Mouse (Mus musculus): ENCODE results near the gene Stk4.

The Stk4 gene

DNA sequence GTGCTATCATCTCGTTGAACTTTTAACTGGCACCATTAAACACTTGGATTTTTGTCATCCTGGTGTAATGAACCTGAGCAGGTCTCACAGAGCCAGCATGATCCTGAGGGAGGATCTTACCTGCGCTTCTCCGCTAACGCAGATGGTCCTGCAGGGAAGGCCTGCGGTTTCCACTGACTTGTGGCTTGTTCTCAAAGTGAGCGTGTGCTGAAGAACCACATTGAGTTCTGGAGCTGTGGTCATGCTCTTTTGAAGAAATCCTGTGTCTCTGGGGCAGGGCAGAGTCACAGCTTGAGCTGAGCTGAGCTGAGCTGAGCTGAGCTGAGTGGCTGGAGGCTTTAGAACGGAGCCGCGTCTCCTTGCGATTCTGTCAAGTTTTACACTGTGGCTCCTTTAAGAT lies 11.5 kb downstream of the Stk4 start:
- DNase-seq (ENCODE audit: low spot score): no peak

DNA sequence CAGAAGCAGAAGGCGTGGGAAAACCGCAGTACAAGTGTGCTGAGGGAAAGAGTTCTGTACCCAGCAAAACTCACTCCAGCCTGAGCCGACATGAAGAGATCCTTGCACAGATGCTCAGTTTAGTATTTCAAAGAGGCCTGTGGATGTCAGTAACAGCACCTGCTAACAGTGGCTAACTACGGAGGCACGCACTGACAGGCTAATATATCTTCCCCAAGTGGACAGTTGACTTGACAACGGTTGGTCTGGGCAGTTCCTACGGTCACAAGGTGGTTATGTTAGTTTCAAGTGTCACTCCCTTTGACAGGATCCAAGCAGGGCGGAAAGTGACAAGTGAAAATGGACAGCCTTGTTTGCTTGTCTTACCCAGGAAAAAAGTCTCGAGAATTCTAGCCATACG lies 12.1 kb downstream of the Stk4 start:
- no peak for DNase-seq (ENCODE audit: low spot score)

DNA sequence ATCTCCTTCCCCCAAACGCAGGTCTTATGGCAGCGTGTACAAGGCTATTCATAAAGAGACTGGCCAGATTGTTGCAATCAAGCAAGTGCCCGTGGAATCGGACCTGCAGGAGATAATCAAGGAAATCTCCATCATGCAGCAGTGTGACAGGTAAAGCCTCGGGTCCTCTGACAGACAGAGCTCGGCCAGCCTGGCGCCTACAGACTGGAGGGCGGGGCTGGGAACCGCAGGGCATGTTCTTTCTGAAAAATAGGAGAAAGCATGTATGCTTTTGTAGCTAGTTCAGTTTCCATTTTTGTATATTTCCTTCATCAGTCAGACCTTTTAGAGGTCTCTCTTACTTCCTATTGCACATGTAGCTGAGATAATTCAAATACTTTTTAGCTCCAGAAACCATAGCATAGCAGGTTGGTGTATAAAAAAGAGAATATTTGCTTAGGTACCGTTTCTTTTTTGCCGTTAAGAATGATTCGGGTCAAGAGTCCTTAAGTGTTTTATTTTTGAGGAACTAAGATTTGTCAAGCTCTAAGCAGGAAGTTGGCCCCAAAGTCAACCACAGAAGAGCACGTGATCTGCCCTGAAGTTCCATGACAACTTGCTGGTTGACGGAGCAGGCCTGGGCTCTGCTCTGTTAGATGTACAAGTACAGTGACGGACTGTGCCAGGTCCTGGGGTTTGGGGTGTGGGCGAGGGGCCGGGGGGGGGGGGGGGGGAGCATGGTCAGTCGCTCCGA lies 13.7 kb downstream of the Stk4 start:
- no peak for DNase-seq (ENCODE audit: low spot score)

DNA sequence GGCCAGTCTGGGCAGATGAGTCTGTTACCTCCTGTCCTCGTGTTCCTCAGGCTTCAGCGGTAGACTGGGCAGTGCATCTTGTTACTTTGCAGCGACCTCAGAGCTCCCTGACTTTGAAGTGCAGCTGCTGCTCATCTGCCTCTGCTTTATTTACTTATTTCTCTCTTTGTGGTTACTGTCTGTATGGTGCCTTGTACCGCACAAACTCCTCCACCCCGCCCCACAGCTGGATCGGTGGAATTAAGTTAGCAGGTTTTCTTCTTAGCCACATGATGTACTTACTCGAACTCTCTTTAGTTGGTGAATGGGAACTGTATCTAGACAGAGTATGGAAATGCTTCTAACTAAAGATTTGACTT lies 14.2 kb downstream of the Stk4 start:
- no peak for DNase-seq (ENCODE audit: low spot score)

DNA sequence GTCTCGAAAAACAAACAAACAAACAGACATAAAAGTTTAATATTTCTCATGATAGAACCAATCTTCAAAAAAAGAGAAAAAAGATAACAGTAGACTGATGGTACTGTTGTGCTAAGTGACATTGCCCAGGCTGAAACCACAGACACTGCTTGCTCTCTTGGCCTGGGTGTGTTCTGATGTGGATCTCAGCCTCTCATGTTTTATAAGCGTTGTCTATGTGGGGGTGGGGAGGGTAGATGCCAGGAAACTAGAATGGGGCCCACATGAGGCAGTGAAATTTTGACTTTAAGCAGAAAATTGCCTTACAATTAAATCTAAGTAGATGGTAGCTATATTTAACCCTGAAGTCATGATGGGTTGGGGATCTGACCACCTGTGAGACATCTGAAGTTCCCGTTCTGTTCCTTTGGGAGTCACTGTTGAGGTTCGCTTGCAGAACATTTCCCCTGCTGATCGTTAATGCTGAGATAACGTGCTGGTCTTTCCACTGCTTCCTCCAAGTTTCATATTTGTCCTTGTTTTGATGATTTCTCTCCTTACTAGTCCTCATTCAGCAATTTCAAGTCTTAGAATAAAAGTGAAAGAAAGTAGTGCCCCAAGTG lies 17.4 kb downstream of the Stk4 start:
- DNase-seq (ENCODE audit: low spot score): no peak

DNA sequence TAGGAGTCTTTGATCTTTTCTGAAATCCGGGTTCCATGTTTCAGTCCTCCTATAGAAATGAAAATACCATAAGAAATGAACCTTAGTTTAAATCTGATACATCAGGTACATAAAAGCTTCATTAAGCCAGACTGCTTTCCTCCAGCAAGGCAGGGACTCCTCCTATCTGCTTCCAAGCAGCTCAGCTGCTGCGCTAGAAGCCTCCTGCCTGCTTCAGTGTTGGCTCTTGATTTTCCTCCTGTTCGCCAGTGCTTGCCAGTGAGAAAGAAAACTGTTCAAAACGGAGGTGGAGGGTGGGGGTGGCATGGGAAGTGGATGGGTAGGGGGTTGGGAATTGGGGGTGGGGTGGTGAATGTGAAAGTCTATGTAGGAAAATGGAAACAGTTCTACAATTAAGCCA lies 19.4 kb downstream of the Stk4 start:
- DNase-seq (ENCODE audit: low spot score): no peak

DNA sequence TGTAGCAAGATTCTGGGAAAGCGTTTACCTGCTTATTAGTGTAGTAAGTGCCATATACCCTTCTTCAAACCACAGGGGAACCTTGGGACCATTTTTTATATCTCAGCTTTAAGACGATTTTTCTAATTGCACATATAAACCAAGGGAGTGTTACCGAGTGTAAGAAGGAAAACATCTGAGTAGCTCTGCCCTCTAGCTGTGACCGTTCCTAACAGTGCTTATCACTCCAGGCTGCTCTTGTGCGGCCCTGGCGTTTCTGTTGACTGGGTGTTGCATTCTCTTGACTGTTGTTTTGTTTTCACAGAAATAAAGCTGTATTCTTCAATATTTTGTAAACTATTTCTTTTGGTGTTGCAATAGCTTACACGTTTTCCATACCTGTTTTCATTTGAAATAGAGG lies 24.0 kb downstream of the Stk4 start:
- no peak for DNase-seq (ENCODE audit: low spot score)

DNA sequence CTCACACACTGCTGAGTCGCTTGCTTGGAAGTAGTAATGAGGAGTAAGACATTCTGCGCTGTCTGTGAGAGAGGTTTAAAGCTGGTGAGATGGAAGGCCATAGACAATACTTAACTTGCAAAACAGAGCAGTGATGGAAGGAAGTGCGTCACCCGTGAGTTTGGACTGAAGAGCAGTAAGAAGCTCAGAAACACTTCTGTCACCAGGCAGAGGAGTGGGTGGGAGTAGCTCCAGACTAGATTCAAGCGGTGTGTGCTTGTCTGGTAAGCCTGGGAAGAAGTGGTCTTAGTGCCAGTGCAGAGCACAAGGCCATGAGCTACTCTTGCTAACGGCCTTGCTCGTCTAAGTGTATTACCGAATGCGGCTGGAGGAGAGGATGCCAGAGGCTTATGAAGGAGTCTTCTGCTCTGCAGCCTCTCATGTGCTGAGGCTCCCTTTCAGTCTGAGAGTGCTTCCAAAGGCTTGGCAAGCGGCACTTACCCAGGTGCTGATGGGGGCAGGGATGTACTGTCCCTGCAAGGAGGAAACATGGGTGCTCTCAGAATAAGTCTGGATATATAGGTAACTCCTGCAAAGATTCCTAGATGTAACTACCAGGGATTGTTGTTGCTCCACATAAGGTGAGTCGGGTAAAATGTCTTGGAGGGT lies 28.6 kb downstream of the Stk4 start:
- no peak for DNase-seq (ENCODE audit: low spot score)

DNA sequence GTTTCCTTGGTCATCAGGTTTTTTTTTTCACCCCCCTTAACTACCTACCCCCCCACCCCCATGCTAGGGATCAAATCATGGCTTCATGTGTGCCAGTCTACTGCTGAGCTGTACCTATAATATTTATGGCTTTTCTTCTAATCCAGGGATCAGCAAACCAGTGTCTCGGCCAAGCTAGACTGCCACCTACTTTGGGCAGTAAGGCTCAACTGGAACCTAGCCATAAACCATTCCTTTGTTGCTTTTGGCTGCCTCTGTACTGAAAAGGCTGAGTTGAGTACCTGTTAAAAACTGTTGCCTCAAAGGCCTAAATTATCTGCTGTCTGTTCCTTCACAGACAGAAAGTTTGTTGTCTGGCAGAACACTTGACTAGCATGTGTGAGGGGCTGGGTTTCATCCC lies 31.8 kb downstream of the Stk4 start:
- DNase-seq (ENCODE audit: low spot score): no peak

DNA sequence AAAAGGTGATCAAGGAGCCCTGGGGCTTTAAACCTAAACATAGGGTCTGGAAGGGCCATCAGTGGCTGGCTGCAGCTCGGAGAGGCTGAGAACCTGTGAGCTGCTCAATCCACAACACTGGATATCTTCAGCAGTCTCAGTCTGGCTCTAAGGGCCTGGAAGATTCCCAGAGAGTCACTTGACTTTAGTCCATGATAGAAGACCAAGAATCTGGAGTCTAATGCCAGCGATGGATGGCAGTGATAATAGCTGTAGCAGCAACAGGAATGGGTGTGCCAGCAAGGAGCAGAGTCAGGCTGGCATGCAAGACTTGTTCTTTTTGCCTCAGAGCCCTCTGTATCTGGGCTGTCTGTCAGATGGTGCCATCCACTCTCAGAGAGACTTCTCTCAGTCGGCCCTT lies 32.2 kb downstream of the Stk4 start:
- DNase-seq (ENCODE audit: low spot score): no peak

DNA sequence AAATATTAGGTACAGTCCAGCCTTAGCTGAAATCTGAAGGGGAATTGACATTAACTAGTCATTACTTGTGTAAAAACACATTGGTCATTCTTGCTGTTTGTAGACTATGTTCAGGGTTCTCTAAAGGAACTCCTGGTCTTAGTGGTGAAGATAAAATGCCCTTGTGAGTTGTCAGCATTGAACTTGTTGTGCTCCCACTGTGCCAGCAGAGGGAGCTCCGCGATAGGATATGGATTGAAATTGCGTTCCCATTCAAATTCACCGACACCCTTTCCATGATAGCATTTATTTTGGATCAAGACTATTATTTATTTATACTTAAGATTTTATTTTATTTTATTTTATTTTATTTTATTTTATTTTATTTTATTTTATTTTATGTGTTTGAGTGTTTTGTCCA lies 33.4 kb downstream of the Stk4 start:
- peak; percentile 48 for DNase-seq (ENCODE audit: low spot score)

DNA sequence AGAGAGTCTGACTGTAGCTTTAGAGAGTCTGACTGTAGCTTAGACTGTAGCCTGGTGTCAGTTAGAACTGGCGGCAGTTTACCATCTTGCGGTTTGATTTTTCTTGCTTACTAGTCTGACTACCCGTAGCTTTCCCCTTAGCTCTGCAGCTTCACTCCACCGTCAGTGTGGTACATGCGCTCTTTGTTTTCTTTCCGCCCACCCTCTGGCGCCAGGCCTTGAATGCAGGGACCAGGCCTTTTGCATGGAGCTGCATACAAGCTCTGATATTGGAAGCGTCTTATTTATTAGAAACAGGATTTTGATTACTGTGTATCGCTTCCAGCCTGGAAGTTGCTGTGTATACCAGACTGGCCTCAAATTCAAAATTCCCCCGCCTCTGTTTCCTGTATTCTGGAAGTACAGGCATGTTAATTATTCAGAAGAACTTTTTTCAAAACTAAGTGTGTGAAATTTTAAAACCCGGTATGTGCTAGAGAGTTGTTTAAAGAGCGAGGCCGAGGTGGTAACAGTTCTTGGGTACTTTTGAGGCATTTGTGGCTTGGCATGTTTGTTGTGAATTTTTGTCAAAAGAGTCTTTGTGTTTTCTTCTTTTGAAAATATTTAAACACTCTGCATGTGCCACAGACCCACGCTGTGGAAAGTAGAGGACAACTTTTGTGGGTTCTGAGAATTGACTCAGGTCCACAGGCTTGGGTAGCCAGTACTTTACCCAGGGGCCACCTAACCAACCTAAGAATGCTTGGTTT lies 36.3 kb downstream of the Stk4 start:
- no peak for DNase-seq (ENCODE audit: low spot score)

DNA sequence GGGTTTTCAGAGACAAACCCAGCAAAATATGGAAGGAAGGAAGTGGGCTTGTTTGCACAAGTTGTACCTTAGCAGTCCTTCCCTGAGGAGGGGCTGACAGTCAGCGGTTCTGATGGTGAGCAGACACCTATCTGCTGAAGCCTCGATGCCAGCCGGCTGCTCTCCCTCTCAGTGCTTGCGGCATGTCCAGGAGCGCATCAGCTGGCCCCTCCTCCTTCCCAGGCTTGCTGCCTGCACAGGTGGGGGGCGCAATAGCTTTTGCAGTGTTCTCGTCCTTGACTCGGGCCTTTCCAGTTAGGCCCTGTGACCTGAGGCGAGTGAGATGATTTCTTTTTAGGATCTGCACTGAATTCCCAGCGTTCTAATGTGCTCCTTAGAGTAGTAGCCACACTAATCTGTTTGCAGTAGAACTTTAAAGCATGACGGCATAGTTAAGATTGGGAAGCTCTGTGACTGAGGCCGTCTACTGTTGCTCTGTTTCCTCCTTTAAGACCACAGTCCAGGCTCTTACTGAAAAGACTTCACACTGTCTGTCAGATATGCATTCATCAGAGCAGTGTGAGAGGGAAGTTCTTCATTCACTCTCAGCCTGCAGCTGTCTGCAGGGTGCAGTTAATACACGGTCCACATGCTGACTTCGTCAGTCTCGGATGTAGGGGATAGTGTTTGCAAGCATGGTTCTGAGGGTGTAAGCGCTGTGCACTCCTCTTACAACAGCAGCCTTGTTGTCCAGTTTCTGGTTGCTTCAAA lies 37.2 kb downstream of the Stk4 start:
- DNase-seq (ENCODE audit: low spot score): no peak

DNA sequence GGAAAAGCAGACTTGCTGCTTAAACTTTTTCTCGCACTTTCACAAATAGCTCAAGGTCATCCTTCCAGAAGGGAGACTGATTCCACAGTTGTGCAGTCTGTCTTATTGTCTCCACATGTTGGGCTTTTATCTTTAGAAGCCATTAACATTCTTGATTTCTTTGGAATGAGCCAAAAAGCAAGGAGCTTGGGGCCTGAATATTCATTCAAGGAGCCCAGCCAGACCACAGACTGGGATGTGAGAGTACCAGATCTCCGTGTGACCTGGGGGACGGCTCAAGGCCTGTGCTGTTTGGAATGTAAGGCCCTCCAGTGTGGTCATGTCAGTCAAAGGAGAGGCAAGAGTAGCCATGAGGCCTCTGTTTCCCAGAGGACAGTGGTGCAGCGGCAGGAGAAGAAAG lies 38.4 kb downstream of the Stk4 start:
- DNase-seq (ENCODE audit: low spot score): no peak

DNA sequence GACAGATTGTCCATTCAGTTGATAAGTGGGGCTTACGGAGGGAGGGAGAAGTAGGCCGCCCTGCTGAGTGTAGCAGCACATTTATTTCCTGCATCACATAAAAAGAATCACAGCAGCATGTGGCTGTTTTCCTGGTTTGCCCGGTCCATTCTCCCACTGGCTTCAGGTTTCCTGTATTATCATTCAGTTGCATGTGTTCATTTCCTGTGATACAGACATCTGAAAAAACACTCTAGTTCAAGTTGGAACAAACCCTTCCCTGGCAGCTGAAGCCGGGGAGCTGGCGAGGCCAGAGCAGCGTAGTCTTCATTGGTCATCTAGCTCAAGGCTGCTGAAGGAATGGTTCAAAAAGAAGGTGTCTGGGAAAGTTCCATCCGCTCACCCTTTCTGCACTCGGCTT lies 41.4 kb downstream of the Stk4 start:
- DNase-seq (ENCODE audit: low spot score): no peak

DNA sequence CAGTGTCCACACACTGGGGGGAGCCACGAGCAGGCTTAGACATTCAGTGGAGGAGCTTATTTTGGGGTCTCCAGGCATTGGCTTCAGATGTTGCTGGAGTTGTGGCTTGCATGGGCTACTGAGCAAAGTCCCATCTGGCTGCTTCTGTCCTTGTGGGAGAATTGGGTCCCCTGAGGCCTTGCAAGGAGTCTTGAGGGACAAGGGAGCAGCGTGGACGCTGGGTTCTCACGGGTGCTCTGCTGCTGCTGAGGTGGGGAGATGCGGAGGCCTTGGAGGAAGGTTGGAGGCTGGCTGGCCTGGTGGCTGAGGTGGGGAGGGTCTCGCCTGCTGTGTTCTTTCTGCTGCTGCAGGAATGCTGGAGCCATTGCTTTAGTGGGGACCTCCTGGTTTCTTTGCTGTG lies 43.9 kb downstream of the Stk4 start:
- DNase-seq (ENCODE audit: low spot score): no peak

DNA sequence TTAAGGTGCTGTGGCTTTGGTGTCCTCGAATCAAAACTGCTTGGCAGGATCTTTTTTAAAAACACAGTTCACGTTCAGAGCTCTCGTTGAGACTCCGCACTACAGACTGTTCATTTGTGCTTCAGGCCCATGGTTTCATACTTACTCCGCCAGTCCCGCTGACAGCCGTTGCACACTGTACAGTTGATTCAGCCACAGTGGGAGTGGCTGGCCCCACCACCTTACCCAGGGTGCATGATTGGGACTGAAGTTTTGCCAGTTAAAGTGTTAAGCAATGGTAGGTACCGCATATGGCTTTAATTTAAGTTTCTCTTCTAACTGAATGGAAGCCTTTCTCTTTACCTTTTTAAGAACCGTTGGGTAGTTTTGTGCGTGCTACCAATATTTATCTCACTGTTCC lies 45.4 kb downstream of the Stk4 start:
- DNase-seq (ENCODE audit: low spot score): no peak

DNA sequence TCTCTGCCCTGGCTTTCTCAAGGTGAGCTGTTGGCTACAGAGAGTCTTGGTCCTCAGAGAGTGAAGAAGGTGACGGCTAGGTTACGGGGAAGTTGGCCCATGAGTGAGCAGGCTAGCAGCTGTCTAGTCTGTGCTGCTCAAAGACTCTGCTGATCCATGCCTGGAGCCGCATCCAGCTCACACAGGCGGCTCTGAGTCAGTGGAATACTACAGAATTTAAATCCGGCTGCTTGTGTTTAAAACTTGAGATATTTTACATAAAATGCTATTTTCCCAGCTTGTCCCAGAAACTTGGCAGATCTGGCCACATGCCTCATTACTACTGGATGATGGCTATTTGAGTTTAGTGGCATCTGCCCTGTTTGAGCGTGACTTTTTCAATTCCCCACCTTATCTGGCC lies 49.4 kb downstream of the Stk4 start:
- no peak for DNase-seq (ENCODE audit: low spot score)

DNA sequence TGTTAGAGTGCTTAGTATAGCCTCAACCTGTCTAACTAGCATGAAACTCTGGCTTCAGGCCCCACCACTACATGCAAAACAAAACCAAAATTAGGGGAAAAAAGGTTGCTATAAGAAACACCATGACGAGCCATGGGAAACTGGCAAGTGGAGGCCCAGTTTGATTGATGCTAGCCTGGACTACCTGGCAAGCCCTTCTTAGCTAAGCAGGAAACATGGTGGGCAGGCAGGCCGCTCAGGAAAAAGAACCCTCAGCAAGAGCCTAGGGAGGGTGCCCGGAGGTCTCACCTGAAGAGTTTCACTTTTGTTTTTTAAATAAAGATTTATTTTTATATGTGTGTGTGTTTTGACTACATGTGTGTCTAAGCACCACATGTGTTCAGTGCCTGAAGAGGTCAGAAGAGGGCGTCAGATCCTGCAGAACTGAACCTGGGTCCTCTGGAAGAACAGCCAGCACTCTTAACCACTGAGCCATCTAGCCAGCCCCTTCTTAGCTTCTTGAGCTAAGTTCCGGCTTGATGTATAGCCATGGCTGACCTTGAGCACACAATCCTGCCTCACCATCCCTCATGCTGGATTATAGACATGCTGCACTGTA lies 53.1 kb downstream of the Stk4 start:
- no peak for DNase-seq (ENCODE audit: low spot score)

DNA sequence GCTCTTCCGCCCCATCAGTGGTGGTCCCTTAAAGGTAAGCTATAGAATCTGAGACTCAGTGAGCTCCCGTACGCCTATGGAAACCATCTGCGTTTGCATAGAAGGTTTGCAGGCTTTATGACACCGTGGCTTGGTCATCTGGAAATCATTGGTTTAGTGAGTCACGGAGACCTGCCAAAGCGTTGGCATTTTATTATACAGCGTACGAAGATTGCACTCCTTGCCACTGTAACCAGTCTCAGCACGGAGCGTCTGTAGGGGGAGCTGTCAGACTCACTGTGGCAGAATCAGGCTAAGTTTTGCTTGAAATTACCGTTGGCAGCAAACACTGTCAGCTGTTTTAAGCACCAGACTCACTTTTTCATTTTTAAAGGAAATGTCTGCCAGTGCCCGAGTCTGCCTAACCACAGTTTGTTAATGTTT lies 56.4 kb downstream of the Stk4 start:
- peak; percentile 18 for DNase-seq (ENCODE audit: low spot score)

DNA sequence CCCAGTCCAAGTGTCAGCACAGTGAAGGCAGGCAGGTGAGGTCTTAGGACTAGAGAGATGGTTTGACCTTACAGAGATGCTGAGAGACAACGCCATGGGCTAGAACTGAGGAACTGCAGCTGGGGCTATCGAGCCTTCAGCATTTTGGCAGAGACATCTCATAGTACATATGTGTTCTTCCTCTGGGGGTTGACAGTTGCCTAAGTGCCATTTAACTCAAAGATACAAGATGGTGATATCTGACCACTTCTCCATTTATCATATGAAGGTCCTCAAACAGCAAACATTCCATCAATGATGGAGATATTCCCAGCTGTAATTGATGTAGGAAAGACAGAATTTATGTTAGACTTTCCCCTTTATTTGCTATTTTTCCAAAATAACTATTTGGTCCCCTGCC lies 57.2 kb downstream of the Stk4 start:
- DNase-seq (ENCODE audit: low spot score): no peak
